Mouse (Mus musculus) layer of hippocampus, adult 9-11 months (tissue): ENCODE data around the gene Phkb.
"Not testable (repeated sequence)": the region's sequence is repeated elsewhere in the genome, so short reads cannot be mapped to it uniquely, and the experiment has no call there.

Experiments used
- DNase-seq: peaks from one replicate; pipeline ENCODE4 v3.0.0; 2022

The Phkb gene

GRCm38 (mm10) chr8:85840657-85841488, at the start of gene Phkb, which contains the start of gene Itfg1:
Gene Phkb, plus strand, starts transcription at chr8:85840959.
Gene Itfg1, minus strand, starts transcription at chr8:85840921.
- DNase-seq, result peak; percentile 87

GRCm38 (mm10) chr8:85796392-85796791, 44.4 kb upstream of the Phkb start:
- not testable (repeated sequence) for DNase-seq

- DNase-seq, result no peak
These were observed 40.6 kb upstream of the Phkb start for GRCm38 (mm10) chr8:85800164-85800563.

GRCm38 (mm10) chr8:85801408-85801807, 39.4 kb upstream of the Phkb start:
- DNase-seq, result no peak

GRCm38 (mm10) chr8:85813621-85814020, 27.1 kb upstream of the Phkb start:
- DNase-seq, result no peak

- no peak for DNase-seq
These were observed 673 bp upstream of the Phkb start for GRCm38 (mm10) chr8:85839916-85840656.

GRCm38 (mm10) chr8:85841489-85841795, 683 bp downstream of the Phkb start:
- DNase-seq, result no peak

GRCm38 (mm10) chr8:85845887-85846286, 5.1 kb downstream of the Phkb start:
- DNase-seq, result no peak

- no peak for DNase-seq
These were observed 13.7 kb downstream of the Phkb start for GRCm38 (mm10) chr8:85854220-85855123.

- not testable (repeated sequence) for DNase-seq
These were observed 16.6 kb downstream of the Phkb start for GRCm38 (mm10) chr8:85857227-85857896.

- DNase-seq, result no peak
These were observed 19.9 kb downstream of the Phkb start for GRCm38 (mm10) chr8:85860612-85861011.

GRCm38 (mm10) chr8:85862381-85862780, 21.6 kb downstream of the Phkb start:
- no peak for DNase-seq

- no peak for DNase-seq
These were observed 30.9 kb downstream of the Phkb start for GRCm38 (mm10) chr8:85871660-85872059.

- no peak for DNase-seq
These were observed 37.2 kb downstream of the Phkb start for GRCm38 (mm10) chr8:85877976-85878375.

GRCm38 (mm10) chr8:85879624-85880023, 38.9 kb downstream of the Phkb start:
- no peak for DNase-seq

GRCm38 (mm10) chr8:85884811-85885210, 44.1 kb downstream of the Phkb start:
- no peak for DNase-seq

- no peak for DNase-seq
These were observed 56.9 kb downstream of the Phkb start for GRCm38 (mm10) chr8:85897636-85898035.

GRCm38 (mm10) chr8:85924991-85925390, 84.2 kb downstream of the Phkb start:
- no peak for DNase-seq

GRCm38 (mm10) chr8:85925574-85925973, 84.8 kb downstream of the Phkb start:
- DNase-seq, result no peak

- DNase-seq, result peak; percentile 31
These were observed 85.3 kb downstream of the Phkb start for GRCm38 (mm10) chr8:85926107-85926506.

- DNase-seq, result no peak
These were observed 95.4 kb downstream of the Phkb start for GRCm38 (mm10) chr8:85936148-85936547.

- DNase-seq, result no peak
These were observed 96.6 kb downstream of the Phkb start for GRCm38 (mm10) chr8:85937343-85937742.

GRCm38 (mm10) chr8:85944820-85945219, 104.1 kb downstream of the Phkb start:
- DNase-seq, result no peak
